Mouse (Mus musculus) skeletal muscle tissue, adult 2 months (tissue): ENCODE measurements at regions not wholly inside any gene's neighbourhood (a gene's known extent, or its start where the extent isn't known, plus 50 kb on each side); places are given as distances from the start of the nearest gene placed in this dataset.
A peak's percentile ranks its signal among the peaks of the same experiment; 100 is the strongest.

ENCODE experiments used
- DNase-seq: peaks from one replicate; pipeline ENCODE4 v3.0.0-alpha.2; 2012; ENCODE audit warnings: low read depth, low spot score

GRCm38 (mm10) chr13:114237391-114237790 is 150.7 kb downstream of the Ndufs4 start:
- DNase-seq: no peak

GRCm38 (mm10) chr13:114235892-114236291 is 152.2 kb downstream of the Ndufs4 start:
- DNase-seq: no peak

- no peak for DNase-seq
Observed at GRCm38 (mm10) chr13:114232203-114232602, 155.9 kb downstream of the Ndufs4 start.

- peak; percentile 13 for DNase-seq
Observed at GRCm38 (mm10) chr13:114230557-114230956, 157.5 kb downstream of the Ndufs4 start.

GRCm38 (mm10) chr13:114227046-114227445 is 161.0 kb downstream of the Ndufs4 start:
- no peak for DNase-seq

- DNase-seq: no peak
Observed at GRCm38 (mm10) chr13:114226291-114226925, 161.7 kb downstream of the Ndufs4 start.

GRCm38 (mm10) chr13:114219870-114220492 is 168.1 kb downstream of the Ndufs4 start:
- DNase-seq: no peak

- DNase-seq: peak; percentile 4
Observed at GRCm38 (mm10) chr13:114215044-114215443, 173.0 kb downstream of the Ndufs4 start.
